ENCODE assay signal across 12 mouse cellular contexts in the genomic region with DNA sequence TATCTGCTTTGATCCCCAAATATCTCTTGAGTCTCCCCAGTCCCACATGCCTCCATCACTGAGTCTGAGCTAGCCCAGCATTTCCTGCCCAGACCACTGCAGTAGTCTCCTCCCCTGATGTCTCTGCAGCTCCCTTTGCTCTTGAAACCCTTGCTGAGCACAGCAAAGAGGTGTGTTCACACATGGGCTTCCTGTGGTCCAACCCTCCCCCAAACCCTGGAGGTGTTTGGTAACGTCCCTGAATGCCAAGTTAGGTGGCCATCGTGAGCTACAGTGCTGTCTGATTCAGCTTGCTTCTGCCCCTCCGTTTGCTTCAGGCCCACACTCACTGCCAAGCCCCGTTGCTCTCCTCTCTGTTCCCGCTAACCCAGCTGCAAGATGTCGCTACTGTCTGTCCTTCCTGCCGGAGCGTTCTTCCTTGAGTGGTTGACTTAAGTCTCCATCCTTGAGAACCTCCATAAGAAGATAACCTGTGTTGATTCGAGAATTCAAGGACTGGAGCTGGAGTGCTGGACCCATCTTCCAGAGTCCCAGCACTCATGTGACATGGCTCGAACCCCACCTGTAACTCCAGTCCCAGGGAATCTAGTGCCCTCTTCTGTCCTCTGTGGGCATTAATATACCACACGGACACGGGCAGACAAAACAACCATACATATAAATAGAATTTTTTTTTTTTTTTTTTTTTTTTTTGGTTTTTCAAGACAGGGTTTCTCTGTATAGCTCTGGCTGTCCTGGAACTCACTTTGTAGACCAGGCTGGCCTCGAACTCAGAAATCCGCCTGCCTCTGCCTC. TPM values are rescaled to one million over a fixed set of nuclear protein-coding genes. Genes with fewer than 3 reads are reported as not detected.
DNase-seq lines count a peak whose midpoint lies in the region; ATAC-seq and TF ChIP-seq lines count a peak whose summit lies in the region.
"Had no signal": no experiment of that assay in that cellular context is flagged by ENCODE, and none has a peak within 500 bp of the region (broad histone marks: within the 10 kb centered on the region; RNA-seq: fewer than 3 reads in every experiment).

No protein-coding gene starts in this region.

- intact Hi-C loops in gastrocnemius, adult 2 months (cut with DNase I): no loop called here

- H3K9ac ChIP-seq in midbrain, embryonic 16.5 days (ENCODE audit: low read depth, low read length): no peak overlapping the region
- H3K9ac ChIP-seq in kidney, embryonic 15.5 days: no peak overlapping the region

- peak; percentile 14; the same call in 1 of the 2 replicates for TF ChIP-seq CTCF in gastrocnemius, adult 2 months (IDR thresholded peaks at IDR 0.05)

- H3K27me3 ChIP-seq in midbrain, embryonic 16.5 days (ENCODE audit: control insufficient read depth, insufficient read depth, low read depth, low read length): no peaks in the 10 kb centered on the region; the same call in 1 of the 2 replicates
- no peaks in the 10 kb centered on the region for H3K27me3 ChIP-seq in kidney, embryonic 15.5 days

- H3K4me3 ChIP-seq in gastrocnemius, adult 2 months: no peak overlapping the region
- H3K4me3 ChIP-seq in midbrain, embryonic 16.5 days (ENCODE audit: low read depth, low read length): no peak overlapping the region
- H3K4me3 ChIP-seq in kidney, embryonic 15.5 days (replicated peaks): no peak overlapping the region

- DNase-seq in gastrocnemius, adult 2 months: no peak
- no peak for DNase-seq in gastrocnemius, adult 18-20 months (ENCODE audit: low spot score)
- peak; percentile 32 for DNase-seq in A20 (ENCODE audit: low read depth, low spot score)
- DNase-seq in naive thymus-derived CD4-positive, alpha-beta T cell, adult 2 months (ENCODE audit: low read depth): peak; percentile 79
- no peak for DNase-seq in lung, adult 18-20 months
- DNase-seq: heart, postnatal 14 days; kidney, postnatal 25 days; liver had no signal

- 0 out of 2 replicates have a peak, but pooled peaks cover 4% of the 10 kb centered on the region for H3K4me1 ChIP-seq in midbrain, embryonic 16.5 days (ENCODE audit: control insufficient read depth, insufficient read depth, low read length)
- H3K4me1 ChIP-seq in kidney, embryonic 15.5 days: peaks cover 40% of the 10 kb centered on the region

- peak; percentile 77 for ATAC-seq in activated CD4-positive, CD25-positive, alpha-beta regulatory T cell, adult 4 months
- no peak for ATAC-seq in midbrain, embryonic 16.5 days
- ATAC-seq in kidney, embryonic 15.5 days (replicated peaks; ENCODE audit: low FRiP score): no peak

- H3K36me3 ChIP-seq in midbrain, embryonic 16.5 days (ENCODE audit: control insufficient read depth, insufficient read depth, low read length): 0 out of 2 replicates have a peak, but pooled peaks cover 2% of the 10 kb centered on the region
- 0 out of 2 replicates have a peak, but pooled peaks cover 4% of the 10 kb centered on the region for H3K36me3 ChIP-seq in kidney, embryonic 15.5 days

- 89% methylated on average over 12 of the region's 14 CpGs for WGBS in midbrain, embryonic 16.5 days
- 78% methylated on average over 14 of the region's 14 CpGs for WGBS in kidney, embryonic 15.5 days

- H3K4me2 ChIP-seq in midbrain, embryonic 16.5 days (ENCODE audit: low read length): no peak overlapping the region
- no peak overlapping the region for H3K4me2 ChIP-seq in kidney, embryonic 15.5 days

- H3K9me3 ChIP-seq in midbrain, embryonic 16.5 days (replicated peaks; ENCODE audit: control insufficient read depth, low read length, poor library complexity, severe bottlenecking): no peaks in the 10 kb centered on the region
- no peaks in the 10 kb centered on the region for H3K9me3 ChIP-seq in kidney, embryonic 15.5 days (replicated peaks)

- no peak overlapping the region for H3K27ac ChIP-seq in gastrocnemius, adult 2 months
- no peak overlapping the region for H3K27ac ChIP-seq in midbrain, embryonic 16.5 days (ENCODE audit: low read length)
- H3K27ac ChIP-seq in kidney, embryonic 15.5 days: no peak overlapping the region
- H3K27ac ChIP-seq: macrophage had no signal

RNA-seq across cellular contexts. Expression of a gene that starts 3.8 kb away (rescaled TPM):
- total RNA-seq in gastrocnemius, adult 2 months (2021): under 1 TPM; 0.71 to 0.89 TPM
- total RNA-seq in gastrocnemius, adult 18-20 months (2021): under 1 TPM; 0.45 to 0.46 TPM
- 100 to 1,000 TPM; 199 to 272 TPM for polyA plus RNA-seq in activated CD4-positive, CD25-positive, alpha-beta regulatory T cell, adult 4 months (2017; shearing (Covaris generic))
- polyA plus RNA-seq in midbrain, embryonic 16.5 days (2015; fragmentation: Nextera tagmentation; extraction: Ambion mirVana): 2.2 and 2.9 TPM in 2 replicates
- 6.2 and 7.4 TPM in 2 replicates for polyA plus RNA-seq in kidney, embryonic 15.5 days (2015; fragmentation: Nextera tagmentation; extraction: Ambion mirVana)

RNA-seq across cellular contexts. Expression of a gene that starts 15.8 kb away (rescaled TPM):
- total RNA-seq in gastrocnemius, adult 2 months (2021): 100 to 1,000 TPM; 131 to 143 TPM
- 100 to 1,000 TPM; 110 to 131 TPM for total RNA-seq in gastrocnemius, adult 18-20 months (2021)
- polyA plus RNA-seq in activated CD4-positive, CD25-positive, alpha-beta regulatory T cell, adult 4 months (2017; shearing (Covaris generic)): 100 to 1,000 TPM; 153 to 344 TPM
- polyA plus RNA-seq in midbrain, embryonic 16.5 days (2015; fragmentation: Nextera tagmentation; extraction: Ambion mirVana): 134 and 152 TPM in 2 replicates
- polyA plus RNA-seq in kidney, embryonic 15.5 days (2015; fragmentation: Nextera tagmentation; extraction: Ambion mirVana): 264 and 265 TPM in 2 replicates

RNA-seq across cellular contexts. Expression of a gene that starts 25.3 kb away (rescaled TPM):
- total RNA-seq in gastrocnemius, adult 2 months (2021): 10 to 100 TPM; 27.1 to 31.3 TPM
- 10 to 100 TPM; 33.2 to 34.9 TPM for total RNA-seq in gastrocnemius, adult 18-20 months (2021)
- polyA plus RNA-seq in activated CD4-positive, CD25-positive, alpha-beta regulatory T cell, adult 4 months (2017; shearing (Covaris generic)): 10 to 100 TPM; 56.4 to 78.9 TPM
- polyA plus RNA-seq in midbrain, embryonic 16.5 days (2015; fragmentation: Nextera tagmentation; extraction: Ambion mirVana): 52.0 and 64.7 TPM in 2 replicates
- polyA plus RNA-seq in kidney, embryonic 15.5 days (2015; fragmentation: Nextera tagmentation; extraction: Ambion mirVana): 41.6 and 45.2 TPM in 2 replicates

RNA-seq across cellular contexts. Expression of a gene that starts 26.1 kb away (rescaled TPM):
- total RNA-seq in gastrocnemius, adult 2 months (2021): 10 to 100 TPM; 91.0 to 92.5 TPM
- 10 to 100 TPM; 95.9 to 98.2 TPM for total RNA-seq in gastrocnemius, adult 18-20 months (2021)
- polyA plus RNA-seq in activated CD4-positive, CD25-positive, alpha-beta regulatory T cell, adult 4 months (2017; shearing (Covaris generic)): 100 to 1,000 TPM in 1 of 2 experiments, 10 to 100 TPM in 1; 82.3 to 103 TPM
- 117 and 121 TPM in 2 replicates for polyA plus RNA-seq in midbrain, embryonic 16.5 days (2015; fragmentation: Nextera tagmentation; extraction: Ambion mirVana)
- polyA plus RNA-seq in kidney, embryonic 15.5 days (2015; fragmentation: Nextera tagmentation; extraction: Ambion mirVana): 57.2 and 67.6 TPM in 2 replicates

RNA-seq across cellular contexts. Expression of a gene that starts 32.4 kb away (rescaled TPM):
- 100 to 1,000 TPM; 173 to 338 TPM for total RNA-seq in gastrocnemius, adult 2 months (2021)
- total RNA-seq in gastrocnemius, adult 18-20 months (2021): 100 to 1,000 TPM; 227 to 344 TPM
- polyA plus RNA-seq in activated CD4-positive, CD25-positive, alpha-beta regulatory T cell, adult 4 months (2017; shearing (Covaris generic)): 100 to 1,000 TPM; 192 to 199 TPM
- polyA plus RNA-seq in midbrain, embryonic 16.5 days (2015; fragmentation: Nextera tagmentation; extraction: Ambion mirVana): 86.6 and 96.4 TPM in 2 replicates
- 154 and 164 TPM in 2 replicates for polyA plus RNA-seq in kidney, embryonic 15.5 days (2015; fragmentation: Nextera tagmentation; extraction: Ambion mirVana)

Comparison
In these comparisons a context has a peak if more than half of its experiments do, and no peak if none do; other contexts are left out.
1. DNase-seq: peak in A20 (single experiment) and naive thymus-derived CD4-positive, alpha-beta T cell, adult 2 months (single experiment); none in gastrocnemius, adult 2 months (single experiment), gastrocnemius, adult 18-20 months (single experiment) and lung, adult 18-20 months (0 of 2).
2. RNA of a gene that starts 3.8 kb away (polyA plus RNA-seq): 199 to 272 TPM in activated CD4-positive, CD25-positive, alpha-beta regulatory T cell, adult 4 months; 6.2 to 7.4 TPM in kidney, embryonic 15.5 days and 2.2 to 2.9 TPM in midbrain, embryonic 16.5 days; every median in the first group is over 10 times any median in the second.